Mouse (Mus musculus) stomach, embryonic 15.5 days (tissue): ENCODE results near the gene Zmiz1. TPM values are rescaled to one million over a fixed set of nuclear protein-coding genes. Genes with fewer than 3 reads are reported as not detected.

ENCODE experiments used
- ATAC-seq: fragments of 200-750 bp; cut with Nextera tagmentation; 2 replicates; pipeline ENCODE4 v1.8.0; 2017; ENCODE audit warnings: low read depth, moderate number of reproducible peaks, moderate TSS enrichment; ENCODE audit not compliant: insufficient read depth, low FRiP score
- H3K27ac ChIP-seq: fragments of 300-500 bp; sonication (generic); 2 replicates; pipeline ENCODE4 v1.5.1; 2015; ENCODE audit warnings: mild to moderate bottlenecking, inconsistent platforms
- H3K27me3 ChIP-seq: fragments of 300-500 bp; sonication (generic); replicated peaks from 2 replicates; pipeline ENCODE4 v1.6.1; 2015; ENCODE audit warnings: inconsistent platforms
- H3K36me3 ChIP-seq: fragments of 300-500 bp; sonication (generic); 2 replicates; pipeline ENCODE4 v1.6.1; 2015; ENCODE audit warnings: inconsistent platforms
- H3K4me1 ChIP-seq: fragments of 300-500 bp; sonication (generic); 2 replicates; pipeline ENCODE4 v1.6.1; 2015; ENCODE audit warnings: inconsistent platforms
- H3K4me2 ChIP-seq: fragments of 300-500 bp; sonication (generic); 2 replicates; pipeline ENCODE4 v1.6.1; 2015; ENCODE audit warnings: mild to moderate bottlenecking, inconsistent platforms
- H3K4me3 ChIP-seq: fragments of 300-500 bp; sonication (generic); replicated peaks from 2 replicates; pipeline ENCODE4 v1.5.1; 2015; ENCODE audit warnings: inconsistent platforms
- H3K9ac ChIP-seq: fragments of 300-500 bp; sonication (generic); 2 replicates; pipeline ENCODE4 v1.6.1; 2015; ENCODE audit warnings: inconsistent platforms
- H3K9me3 ChIP-seq: fragments of 300-500 bp; sonication (generic); 2 replicates; pipeline ENCODE4 v1.6.1; 2016; ENCODE audit warnings: inconsistent platforms
- WGBS: fragments of 180-500 bp; shearing (Covaris S2); methylation state at CpG from one replicate; pipeline ENCODE4 v1.1.7; 2015; 5-methylcytosine and 5-hydroxymethylcytosine counted together
- polyA plus RNA-seq: library from polyadenylated mRNA; unstranded; fragments of >200 nt; fragmentation: Nextera tagmentation; extraction: Ambion mirVana; gene quantifications from 2 replicates; pipeline ENCODE4 v1.2.1, GENCODE M21; 2015

The Zmiz1 gene
- polyA plus RNA-seq, 1 experiment from 2014 or later = 29.0 TPM

GRCm38 (mm10) chr14:25440777-25441176 is 18.2 kb upstream of the Zmiz1 start:
- Histone ChIP-seq H3K4me1 (no peaks in the 10 kb centered on the region), H3K9me3 (no peaks in the 10 kb centered on the region), H3K4me3 (no peak overlapping the region), H3K36me3 (no peaks in the 10 kb centered on the region), H3K9ac (no peak overlapping the region), H3K27me3 (no peaks in the 10 kb centered on the region), H3K4me2 (no peak overlapping the region), H3K27ac (no peak overlapping the region)
- WGBS = 66% methylated on average over 3 of the region's 3 CpGs
- ATAC-seq = no peak

DNA sequence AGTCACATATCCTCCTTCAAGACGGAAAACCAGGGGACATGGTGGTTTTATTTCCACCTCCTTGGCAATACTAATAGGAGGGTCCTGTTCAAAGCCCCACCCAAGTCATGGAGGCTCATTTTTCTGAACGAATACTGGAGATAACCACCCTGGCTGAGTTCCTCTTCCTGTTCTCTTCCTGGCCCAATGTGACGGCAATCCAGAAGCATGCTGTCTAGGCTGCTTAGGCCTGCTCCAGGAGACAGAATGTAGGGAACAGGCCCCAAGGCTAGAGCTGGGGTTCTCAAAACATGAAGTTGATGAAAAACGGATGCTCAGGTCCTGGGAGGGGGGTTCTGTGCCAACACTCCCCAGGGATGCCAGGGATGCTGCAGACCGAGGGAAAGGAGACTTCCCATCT is 17.5 kb upstream of the Zmiz1 start:
- ATAC-seq = no peak
- no peaks in the 10 kb centered on the region for H3K27me3 ChIP-seq
- no peaks in the 10 kb centered on the region for H3K36me3 ChIP-seq
- H3K27ac ChIP-seq = no peak overlapping the region
- H3K9ac ChIP-seq = no peak overlapping the region
- WGBS = 69% methylated on average over 5 of the region's 5 CpGs
- H3K4me3 ChIP-seq = no peak overlapping the region
- no peak overlapping the region for H3K4me2 ChIP-seq
- H3K9me3 ChIP-seq = no peaks in the 10 kb centered on the region
- H3K4me1 ChIP-seq = no peaks in the 10 kb centered on the region

- H3K4me1 ChIP-seq = no peaks in the 10 kb centered on the region
- H3K4me3 ChIP-seq = no peak overlapping the region
- WGBS = 45% methylated on average over 2 of the region's 2 CpGs
- H3K9ac ChIP-seq = no peak overlapping the region
- H3K36me3 ChIP-seq = no peaks in the 10 kb centered on the region
- no peak overlapping the region for H3K4me2 ChIP-seq
- H3K9me3 ChIP-seq = no peaks in the 10 kb centered on the region
- no peak overlapping the region for H3K27ac ChIP-seq
- no peaks in the 10 kb centered on the region for H3K27me3 ChIP-seq
- ATAC-seq = no peak
Observed at GRCm38 (mm10) chr14:25442676-25443075, 16.3 kb upstream of the Zmiz1 start.

DNA sequence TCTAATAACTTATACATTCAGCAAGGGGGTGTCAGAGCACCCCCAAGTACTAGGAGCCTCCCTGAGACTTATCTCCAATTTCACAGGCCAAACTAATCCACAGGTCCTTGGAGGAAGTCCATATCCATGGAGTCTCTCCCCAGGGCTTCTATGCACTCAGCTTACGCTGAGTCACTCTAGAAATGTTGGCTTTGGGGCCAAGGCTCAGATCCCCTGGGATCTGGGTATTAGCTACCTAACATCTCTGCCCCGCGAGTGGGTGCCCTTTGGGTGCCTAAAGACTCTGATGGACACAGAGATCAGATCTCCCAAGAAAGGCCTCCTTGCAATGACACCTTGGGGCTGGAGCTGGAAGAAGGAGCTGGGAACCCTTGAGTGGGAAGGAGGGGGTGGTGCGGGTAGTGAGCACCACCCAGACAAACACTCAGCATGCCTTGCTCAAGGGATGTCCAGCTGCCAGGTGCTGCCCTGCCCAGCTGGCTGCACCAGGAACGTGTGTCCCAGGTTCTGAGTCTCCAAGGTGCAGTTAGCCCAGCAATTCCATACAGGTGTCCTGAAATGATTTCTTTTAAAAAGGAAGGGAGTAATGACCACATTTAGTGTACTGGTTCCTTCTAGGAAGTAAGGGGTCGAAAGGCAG is 11.7 kb upstream of the Zmiz1 start:
- H3K4me2 ChIP-seq = no peak overlapping the region
- H3K27ac ChIP-seq = no peak overlapping the region
- ATAC-seq = no peak
- H3K36me3 ChIP-seq = no peaks in the 10 kb centered on the region
- H3K9me3 ChIP-seq = no peaks in the 10 kb centered on the region
- 77% methylated on average over 6 of the region's 6 CpGs for WGBS
- H3K27me3 ChIP-seq = no peaks in the 10 kb centered on the region
- no peaks in the 10 kb centered on the region for H3K4me1 ChIP-seq
- no peak overlapping the region for H3K4me3 ChIP-seq
- no peak overlapping the region for H3K9ac ChIP-seq

GRCm38 (mm10) chr14:25448471-25448870 is 10.5 kb upstream of the Zmiz1 start:
- WGBS = 76% methylated on average over 2 of the region's 2 CpGs
- H3K27ac ChIP-seq = no peak overlapping the region
- H3K9me3 ChIP-seq = no peaks in the 10 kb centered on the region
- no peak for ATAC-seq
- H3K4me1 ChIP-seq = peaks cover 4% of the 10 kb centered on the region; the same call in 1 of the 2 replicates
- H3K27me3 ChIP-seq = no peaks in the 10 kb centered on the region
- no peaks in the 10 kb centered on the region for H3K36me3 ChIP-seq
- no peak overlapping the region for H3K4me2 ChIP-seq
- H3K9ac ChIP-seq = no peak overlapping the region
- no peak overlapping the region for H3K4me3 ChIP-seq

DNA sequence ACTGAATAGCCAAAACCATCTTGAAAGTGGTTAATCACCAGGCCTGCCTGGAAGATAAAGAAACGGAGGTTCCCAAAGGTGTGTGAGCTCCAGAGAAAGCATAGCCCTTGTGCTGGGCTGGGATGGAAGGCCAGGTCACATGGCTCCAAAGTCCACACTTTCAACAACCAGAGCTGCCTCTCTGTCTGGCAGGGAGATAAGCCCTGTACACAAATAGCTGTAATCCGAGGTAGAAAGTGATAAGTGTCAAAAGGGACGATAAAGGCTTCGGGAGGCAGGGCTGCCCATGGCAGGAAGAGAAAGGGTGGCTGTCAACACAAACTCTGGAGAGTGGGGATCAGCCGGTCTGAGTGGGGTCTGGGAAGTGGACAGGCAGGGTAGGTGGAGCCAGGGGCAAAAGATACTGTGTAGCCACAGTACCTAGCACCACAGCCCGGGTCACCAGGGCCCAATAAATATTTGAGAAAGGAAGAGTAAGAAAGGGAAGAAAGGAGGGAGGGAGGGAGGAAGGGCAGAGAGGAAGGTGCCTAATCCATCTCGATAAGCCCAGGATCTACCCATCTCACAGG is 7.8 kb upstream of the Zmiz1 start:
- H3K4me3 ChIP-seq = no peak overlapping the region
- H3K4me2 ChIP-seq = peak overlapping the region; percentile 23
- H3K36me3 ChIP-seq = no peaks in the 10 kb centered on the region
- 17% methylated on average over 7 of the region's 7 CpGs for WGBS
- H3K27me3 ChIP-seq = no peaks in the 10 kb centered on the region
- H3K9me3 ChIP-seq = no peaks in the 10 kb centered on the region
- H3K4me1 ChIP-seq = peaks cover 17% of the 10 kb centered on the region
- H3K9ac ChIP-seq = no peak overlapping the region
- peak; percentile 67 for ATAC-seq
- peak overlapping the region; percentile 82 for H3K27ac ChIP-seq

DNA sequence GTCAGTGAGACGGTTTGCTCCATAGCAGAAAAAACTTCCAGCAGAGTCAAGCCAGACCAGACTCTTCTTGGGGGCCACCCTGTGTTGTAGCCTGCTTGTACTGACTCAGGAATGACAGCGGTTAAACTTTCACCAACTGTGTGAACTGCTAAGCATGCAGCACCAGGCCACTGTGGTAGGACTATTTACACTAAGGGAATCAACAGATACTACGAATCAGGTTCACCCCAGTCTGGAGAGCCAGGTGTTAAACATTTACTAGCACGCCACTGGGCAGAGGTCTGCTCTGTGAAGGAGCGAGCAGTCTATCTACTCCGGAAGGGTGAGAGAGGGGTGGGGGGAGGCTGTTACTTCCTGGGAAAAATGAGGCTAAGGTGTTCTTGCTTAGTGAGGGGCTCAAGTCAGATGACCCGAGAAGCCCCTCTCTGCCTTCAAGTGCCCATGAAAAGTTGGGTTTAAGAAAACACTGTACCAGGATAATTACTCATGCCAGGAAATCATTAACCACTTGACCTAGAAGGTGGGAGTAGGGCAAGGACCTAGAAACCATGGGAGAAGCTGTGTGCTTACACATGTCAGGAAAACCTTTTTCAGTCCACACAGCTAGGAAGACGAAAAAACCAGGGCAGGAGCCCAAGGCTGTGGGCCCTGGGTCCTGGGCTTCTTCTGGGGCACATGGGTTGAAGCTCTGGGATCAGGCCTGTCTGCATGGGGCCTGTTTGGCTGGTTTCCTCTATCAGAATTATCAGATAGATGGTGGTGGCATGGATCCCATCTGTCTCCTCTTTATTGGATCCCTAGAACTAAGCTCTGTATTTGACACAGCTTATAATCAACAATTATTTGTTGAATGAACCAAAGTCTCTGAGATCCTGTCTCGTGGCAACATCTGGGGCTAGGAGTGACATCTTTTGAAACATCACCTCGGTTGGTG is 7.0 kb upstream of the Zmiz1 start:
- Histone ChIP-seq H3K9me3 (no peaks in the 10 kb centered on the region), H3K9ac (no peak overlapping the region), H3K4me3 (no peak overlapping the region), H3K36me3 (no peaks in the 10 kb centered on the region), H3K27me3 (no peaks in the 10 kb centered on the region), H3K4me1 (peaks cover 23% of the 10 kb centered on the region), H3K4me2 (peak overlapping the region; percentile 23), H3K27ac (peak overlapping the region; percentile 85)
- WGBS = 31% methylated on average over 10 of the region's 10 CpGs
- ATAC-seq = peak; percentile 92

DNA sequence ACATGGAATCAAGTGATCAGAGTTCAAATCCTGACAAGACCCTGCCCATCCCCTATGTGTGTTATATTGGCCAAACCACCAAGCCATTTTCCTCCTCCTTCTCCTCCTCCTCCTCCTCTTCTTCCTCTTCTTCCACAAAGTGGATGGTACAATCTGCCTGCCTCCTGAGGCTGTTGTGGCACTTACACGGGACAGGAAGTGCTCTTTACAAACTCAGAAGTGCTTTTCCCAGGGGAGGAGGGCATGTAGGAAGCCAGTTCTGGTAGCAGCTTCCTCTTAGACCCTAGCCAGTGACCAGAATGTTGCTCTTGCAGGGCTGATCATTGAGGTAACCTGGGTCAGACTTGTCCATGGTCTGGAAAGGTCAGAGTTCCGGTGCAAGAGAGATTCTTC is 6.4 kb upstream of the Zmiz1 start:
- H3K36me3 ChIP-seq = no peaks in the 10 kb centered on the region
- no peaks in the 10 kb centered on the region for H3K9me3 ChIP-seq
- peak overlapping the region; percentile 85 for H3K27ac ChIP-seq
- no peak for ATAC-seq
- no peak overlapping the region for H3K4me2 ChIP-seq
- H3K4me3 ChIP-seq = no peak overlapping the region
- H3K9ac ChIP-seq = no peak overlapping the region
- H3K4me1 ChIP-seq = peaks cover 24% of the 10 kb centered on the region
- H3K27me3 ChIP-seq = no peaks in the 10 kb centered on the region
- 25% methylated on average over 2 of the region's 2 CpGs for WGBS

- Histone ChIP-seq H3K27me3 (no peaks in the 10 kb centered on the region), H3K4me1 (peaks cover 31% of the 10 kb centered on the region), H3K9ac (no peak overlapping the region), H3K4me2 (no peak overlapping the region), H3K4me3 (no peak overlapping the region), H3K36me3 (no peaks in the 10 kb centered on the region), H3K9me3 (no peaks in the 10 kb centered on the region), H3K27ac (peak overlapping the region; percentile 28; the same call in 1 of the 2 replicates)
- ATAC-seq = no peak
- 76% methylated on average over 12 of the region's 12 CpGs for WGBS
Observed at GRCm38 (mm10) chr14:25454066-25454760, 4.8 kb upstream of the Zmiz1 start.

DNA sequence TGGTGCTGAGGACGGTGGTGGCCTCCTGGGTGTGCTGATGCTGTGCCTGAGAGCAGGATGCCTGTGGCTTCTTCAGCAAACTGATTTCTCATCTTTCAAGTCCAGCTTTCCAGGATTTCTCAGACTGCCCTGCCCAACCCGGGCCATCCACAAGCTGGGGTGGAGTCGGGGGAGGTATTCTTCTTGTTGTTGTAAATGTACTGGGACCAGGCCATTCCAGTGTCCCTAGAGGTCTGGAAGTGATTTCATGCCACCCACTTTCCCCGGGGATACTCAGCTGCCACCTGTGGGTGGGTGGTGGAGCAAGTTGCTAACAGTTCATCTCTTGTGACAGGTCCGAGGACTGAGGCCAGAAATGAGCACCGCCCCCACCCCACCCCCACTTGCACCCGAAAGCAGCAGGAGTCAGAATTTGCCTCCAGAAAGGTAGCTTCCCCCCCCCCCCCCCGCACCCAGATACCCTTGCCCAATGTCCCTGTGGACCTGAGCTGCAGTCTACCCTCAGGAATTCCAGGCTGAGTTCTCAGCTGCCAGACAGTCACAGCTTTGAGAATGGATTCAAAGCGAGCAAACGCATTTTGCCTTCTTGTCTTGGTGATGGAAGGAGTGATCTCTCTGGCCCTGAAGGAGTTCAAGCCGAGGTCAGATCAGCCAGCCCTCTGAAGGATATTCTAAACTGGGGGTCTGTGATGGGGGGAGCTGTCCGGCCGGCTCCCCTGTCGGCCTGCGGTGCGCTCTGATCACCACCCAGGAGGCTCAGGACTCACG is 2.1 kb upstream of the Zmiz1 start:
- ATAC-seq = 0 out of 2 replicates have a peak, but pooled peaks have one; percentile 0
- 4% methylated on average over 17 of the region's 17 CpGs for WGBS

DNA sequence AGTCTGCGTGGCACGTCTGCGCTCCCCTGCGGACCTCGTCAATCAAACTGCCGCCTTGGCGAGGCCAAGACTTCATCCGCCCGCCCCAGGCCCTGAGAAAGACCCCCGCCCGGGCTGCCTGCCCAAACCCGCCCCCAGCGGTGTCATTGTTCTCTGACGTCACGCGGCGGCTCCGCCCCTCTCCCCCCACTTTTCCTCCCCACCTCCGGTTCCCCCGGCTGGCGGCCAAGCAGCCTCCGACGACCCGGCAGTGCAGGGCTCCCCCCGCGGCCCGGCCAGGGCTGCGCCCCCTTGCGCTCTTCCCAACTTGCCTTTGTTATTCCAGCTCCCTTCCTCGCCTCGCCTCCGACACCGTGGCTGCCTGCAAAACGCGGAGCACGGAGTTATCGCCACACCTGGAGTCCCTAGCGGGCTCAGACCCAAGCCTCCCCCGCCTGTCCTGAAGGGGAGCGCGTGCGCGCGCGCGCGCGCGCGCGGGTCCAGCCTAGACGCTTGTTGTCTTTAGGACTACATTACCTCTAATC is 1.5 kb upstream of the Zmiz1 start:
- H3K9me3 ChIP-seq = no peaks in the 10 kb centered on the region
- H3K36me3 ChIP-seq = no peaks in the 10 kb centered on the region
- ATAC-seq = peak; percentile 82
- no peaks in the 10 kb centered on the region for H3K27me3 ChIP-seq
- peaks cover 44% of the 10 kb centered on the region for H3K4me1 ChIP-seq
- peak overlapping the region; percentile 100 for H3K27ac ChIP-seq
- WGBS = 1% methylated on average over 50 of the region's 52 CpGs
- peak overlapping the region; percentile 97 for H3K4me3 ChIP-seq
- H3K4me2 ChIP-seq = peak overlapping the region; percentile 96
- H3K9ac ChIP-seq = peak overlapping the region; percentile 41; the same call in 1 of the 2 replicates

More for the DNA sequence above, 2.1 kb upstream of the Zmiz1 start:
- Histone ChIP-seq H3K27ac (peak overlapping the region; percentile 100), H3K36me3 (no peaks in the 10 kb centered on the region), H3K27me3 (no peaks in the 10 kb centered on the region), H3K4me1 (peaks cover 39% of the 10 kb centered on the region), H3K4me2 (peak overlapping the region; percentile 96), H3K4me3 (peak overlapping the region; percentile 97), H3K9me3 (no peaks in the 10 kb centered on the region), H3K9ac (peak overlapping the region; percentile 41; the same call in 1 of the 2 replicates)
